Mouse (Mus musculus): ENCODE measurements around the gene Gnl3. TPM values are rescaled to one million over a fixed set of nuclear protein-coding genes. Genes with fewer than 3 reads are reported as not detected.
A peak's percentile ranks its signal among the peaks of the same experiment; 100 is the strongest.

Gnl3 gene
- total RNA-seq (2021) = 10 to 100 TPM; 23.9 to 25.9 TPM
- long read RNA-seq, experiment 1, transcript Gnl3-201 (15 exons, 1,947 nt) = major isoform, 12 of 14 reads
- long read RNA-seq, experiment 1, partial matches to known transcripts = 0 of 14 reads
- long read RNA-seq, experiment 1, other reads (novel, unspliced or antisense) = 2 of 14 reads
- long read RNA-seq, experiment 2, partial matches to known transcripts = 0 of 5 reads
- long read RNA-seq, experiment 2, other reads (novel, unspliced or antisense) = 0 of 5 reads

DNA sequence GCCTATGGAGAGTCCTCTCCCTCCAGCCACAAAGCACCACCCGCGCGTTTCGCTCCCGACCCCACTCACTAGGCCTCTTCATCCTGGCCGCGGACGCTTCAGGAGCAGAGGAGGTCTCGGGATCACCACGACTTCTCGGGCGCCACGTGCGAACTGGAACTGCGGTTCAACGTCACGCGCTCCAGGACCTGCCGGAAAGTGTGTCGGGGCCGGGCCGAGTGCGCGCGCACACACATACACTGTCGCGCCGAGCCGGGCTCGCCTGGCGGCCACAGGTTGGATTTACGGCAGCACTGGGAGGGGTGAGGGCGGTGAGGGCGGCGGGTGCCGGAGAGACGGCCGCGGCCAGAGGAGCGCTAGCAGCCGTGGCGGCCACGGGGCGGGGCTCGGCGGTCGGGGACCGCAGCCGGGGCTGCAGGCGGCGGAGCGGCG lies at the start of gene Gnl3, which contains the start of gene Pbrm1:
TSS of gene Gnl3 (minus strand) at position 293 of the 432 bp plus-strand sequence.
TSS of gene Pbrm1 (plus strand) at position 279 of the 432 bp plus-strand sequence.
- DNase-seq = peak; percentile 96 to 98

DNA sequence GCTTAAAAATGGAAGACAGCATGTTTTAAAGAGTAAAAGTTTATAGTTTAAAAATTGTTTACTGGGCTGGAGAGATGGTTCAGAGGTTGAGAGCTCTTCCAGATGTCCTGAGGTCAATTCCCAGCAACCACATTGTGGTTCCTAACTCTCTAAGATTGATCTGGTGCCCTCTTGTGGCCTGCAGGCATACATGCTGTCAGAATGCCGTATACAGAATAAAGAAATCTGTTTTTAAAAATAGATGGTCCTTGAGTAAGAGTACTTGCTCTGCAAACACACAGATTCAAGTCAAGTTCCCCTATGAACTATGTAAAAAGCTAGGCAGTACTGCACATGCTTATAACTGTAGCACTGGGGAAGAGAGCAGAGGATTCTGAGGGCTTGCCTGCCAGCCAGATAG lies 43.3 kb upstream of the Gnl3 start:
- peak in 1 of 2 experiments; percentile 13 for DNase-seq

DNA sequence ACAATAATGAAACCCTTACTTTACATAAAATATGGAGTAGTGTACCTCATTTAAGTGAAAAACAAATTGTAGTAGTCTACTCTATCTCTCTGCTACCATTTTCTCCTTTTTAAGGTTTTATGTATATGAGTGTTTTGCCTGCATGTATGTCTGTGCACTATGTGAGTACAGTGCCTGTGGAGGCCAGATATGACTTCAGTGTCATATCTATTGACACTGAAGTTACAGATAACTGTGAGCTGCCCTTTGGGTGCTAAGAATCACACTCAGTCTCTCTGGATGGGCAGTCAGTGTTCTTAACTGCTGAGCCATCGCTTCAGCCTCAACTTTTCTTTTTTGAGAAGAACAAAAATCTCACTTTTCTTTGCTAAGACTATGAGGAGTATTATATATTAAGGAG lies 26.9 kb upstream of the Gnl3 start:
- DNase-seq = no peak

DNA sequence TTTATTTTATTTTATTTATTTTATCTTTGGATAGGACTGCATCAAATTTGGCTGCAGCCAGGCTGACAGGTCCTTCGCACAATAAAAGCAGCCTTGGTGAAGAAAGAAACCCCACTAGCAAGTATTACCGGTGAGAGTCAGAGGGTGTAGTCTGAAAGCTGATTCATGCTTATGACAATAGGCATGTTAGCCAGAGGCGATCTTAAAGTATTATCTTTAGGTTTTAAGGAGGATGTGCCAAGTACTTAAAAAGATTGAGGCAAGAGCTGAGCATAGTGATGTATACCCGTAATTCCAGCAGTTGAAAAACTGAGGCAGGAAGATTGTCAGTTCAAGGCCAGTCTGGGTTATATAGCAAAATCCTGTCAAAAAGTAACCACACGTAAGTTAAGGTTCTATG lies 26.3 kb upstream of the Gnl3 start:
- DNase-seq = no peak

DNA sequence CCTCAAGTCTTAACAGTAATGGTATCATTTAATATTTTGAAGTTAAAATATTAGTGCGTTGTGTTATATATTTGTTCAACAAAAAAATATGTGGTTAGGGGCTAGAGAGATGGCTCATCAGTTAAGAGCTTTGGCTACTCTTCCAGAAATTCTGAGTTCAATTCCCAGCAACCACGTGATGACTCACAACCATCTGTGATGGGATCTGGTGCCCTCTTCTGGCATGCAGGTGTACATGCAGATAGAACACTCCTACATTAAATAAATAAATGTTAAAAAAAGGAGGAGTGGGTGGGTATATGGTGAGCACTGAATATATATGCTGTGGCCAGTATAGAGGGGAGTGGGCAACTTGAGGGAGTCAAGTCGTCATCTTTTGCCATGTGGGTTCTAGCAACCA lies 6.8 kb upstream of the Gnl3 start:
- no peak for DNase-seq

DNA sequence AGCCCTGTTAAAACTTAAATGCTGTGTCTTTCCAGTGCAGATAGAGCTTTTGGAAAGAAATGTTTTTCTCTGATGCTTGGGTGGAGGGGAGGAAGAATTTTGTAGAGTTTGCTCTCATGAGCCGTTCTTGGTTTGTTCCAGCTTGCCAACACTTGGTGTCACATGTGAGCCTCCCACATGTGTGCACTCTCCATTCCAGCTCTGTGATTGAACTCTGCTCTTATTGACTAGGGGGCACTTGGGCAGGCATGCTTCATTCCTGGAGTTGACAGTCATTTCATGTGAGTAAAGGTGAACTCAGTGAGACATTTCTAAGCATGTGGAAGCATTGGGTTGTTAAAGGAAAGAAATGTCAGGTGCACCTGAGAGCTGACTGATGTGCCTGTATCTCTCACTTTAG lies 3.6 kb upstream of the Gnl3 start:
- no peak for DNase-seq

DNA sequence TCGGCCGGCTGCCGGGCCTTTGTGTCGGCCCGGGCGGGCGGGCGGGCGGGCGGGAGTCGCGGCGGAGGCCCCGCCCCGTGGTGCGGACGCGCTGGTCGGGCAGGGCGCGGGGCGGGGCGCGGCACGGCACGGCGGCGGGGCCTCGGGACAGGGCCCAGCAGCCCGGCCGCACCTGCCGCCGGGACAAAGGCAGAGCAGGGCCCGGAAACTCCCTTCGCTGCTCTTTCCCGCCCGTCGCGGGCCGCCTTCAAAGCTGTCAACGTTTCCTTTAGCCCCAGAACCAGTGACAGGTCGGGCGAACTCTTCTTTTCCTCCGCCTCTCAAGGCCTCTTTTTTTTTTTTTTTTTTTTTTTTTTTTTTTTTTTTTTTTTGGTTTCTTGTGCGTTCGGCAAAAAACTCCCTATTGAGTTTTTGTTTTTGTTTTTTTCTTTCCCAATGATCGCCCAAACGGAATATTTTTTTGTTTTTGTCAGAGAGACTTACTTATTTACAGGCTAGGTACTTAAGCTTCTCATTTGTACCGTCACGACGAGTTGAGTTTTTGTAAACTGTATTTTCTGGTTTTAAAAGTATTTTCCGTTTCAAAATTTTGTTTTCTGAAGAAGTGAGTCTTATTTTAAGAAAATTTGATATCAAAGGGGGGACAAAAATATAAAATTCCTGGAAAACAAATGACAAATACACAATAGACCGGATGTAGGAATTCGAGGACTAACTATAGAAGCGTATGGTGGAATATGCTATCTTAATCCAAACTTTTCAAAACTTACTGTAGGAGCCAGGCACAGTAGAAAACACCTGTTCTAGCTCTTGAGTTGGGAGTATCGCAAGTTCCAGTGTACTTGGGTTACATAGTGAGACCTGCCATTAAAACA lies 616 bp upstream of the Gnl3 start:
- DNase-seq = peak; percentile 80 to 85

DNA sequence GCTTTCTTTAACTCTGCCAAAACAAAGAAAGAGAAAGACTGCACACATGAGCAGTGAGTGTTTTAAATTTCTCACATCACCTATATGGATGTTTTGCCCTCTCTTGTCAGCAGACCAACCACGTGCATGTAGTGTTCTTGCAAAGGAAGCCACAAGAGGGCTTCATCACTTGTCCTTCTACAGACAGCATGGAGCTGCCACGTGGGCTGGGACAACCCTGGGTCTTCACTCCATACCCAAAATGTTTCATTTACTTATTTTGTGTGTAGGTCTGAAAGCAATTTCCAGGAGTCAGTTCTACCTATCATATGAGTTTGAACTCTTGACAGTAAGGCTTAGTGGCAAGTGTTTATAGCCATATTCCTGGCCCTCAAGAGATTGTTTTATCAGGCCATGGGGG lies 1.1 kb downstream of the Gnl3 start:
- DNase-seq = no peak

DNA sequence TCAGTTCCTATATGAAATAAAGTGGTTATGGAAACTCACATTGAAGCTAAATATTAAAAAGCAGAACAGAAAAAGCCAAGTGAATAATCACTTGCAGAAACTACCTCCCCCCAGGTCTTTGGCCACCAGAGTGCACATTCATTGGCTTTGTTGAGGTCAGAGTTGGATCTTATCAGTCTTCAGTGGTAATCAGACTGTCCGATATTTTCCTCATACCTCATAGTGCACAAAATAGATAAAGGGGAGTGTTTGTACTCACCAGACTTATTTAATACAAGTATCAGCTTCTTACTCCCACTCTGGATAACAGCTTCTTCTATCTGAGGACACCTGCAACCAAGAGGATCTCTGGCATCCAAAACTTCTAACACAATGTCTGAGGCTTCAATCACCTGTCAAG lies 2.9 kb downstream of the Gnl3 start:
- no peak for DNase-seq

DNA sequence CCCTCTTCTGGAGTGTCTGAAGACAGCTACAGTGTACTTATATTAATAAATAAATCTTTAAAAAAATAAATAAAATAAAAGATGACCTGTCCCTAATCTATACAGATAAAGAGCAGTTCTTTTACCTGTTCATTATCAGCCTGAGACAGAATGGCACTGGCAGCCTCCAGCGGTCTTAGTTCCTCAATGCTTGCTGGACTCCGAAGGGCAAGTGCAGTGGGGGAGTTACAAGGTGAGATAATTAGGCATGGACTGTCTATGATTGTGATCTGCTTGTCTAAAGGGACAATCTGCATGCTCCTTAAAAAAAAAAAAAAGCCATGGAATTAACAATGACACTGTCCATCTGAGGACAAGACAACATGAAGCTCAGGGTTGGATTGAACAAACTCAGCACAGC lies 5.0 kb downstream of the Gnl3 start:
- no peak for DNase-seq

DNA sequence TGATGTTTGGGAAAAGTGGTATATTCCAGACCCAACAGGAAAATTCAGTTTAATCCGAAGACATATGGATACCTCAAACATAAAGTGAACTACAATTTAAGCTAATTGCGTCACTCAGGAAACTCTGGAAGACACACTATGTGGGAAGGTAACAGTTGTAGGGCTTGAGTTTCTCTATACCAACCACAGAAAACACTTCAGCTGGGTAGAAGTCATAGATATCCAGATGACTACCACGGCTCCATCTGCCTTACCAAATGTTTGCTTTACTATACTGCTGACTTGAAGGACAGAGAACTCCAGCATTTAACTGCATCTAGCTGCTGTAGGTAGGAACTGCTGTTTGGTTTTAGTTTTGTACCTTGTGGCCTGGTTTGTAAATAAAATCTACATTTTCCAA lies 7.4 kb downstream of the Gnl3 start:
- DNase-seq = no peak

DNA sequence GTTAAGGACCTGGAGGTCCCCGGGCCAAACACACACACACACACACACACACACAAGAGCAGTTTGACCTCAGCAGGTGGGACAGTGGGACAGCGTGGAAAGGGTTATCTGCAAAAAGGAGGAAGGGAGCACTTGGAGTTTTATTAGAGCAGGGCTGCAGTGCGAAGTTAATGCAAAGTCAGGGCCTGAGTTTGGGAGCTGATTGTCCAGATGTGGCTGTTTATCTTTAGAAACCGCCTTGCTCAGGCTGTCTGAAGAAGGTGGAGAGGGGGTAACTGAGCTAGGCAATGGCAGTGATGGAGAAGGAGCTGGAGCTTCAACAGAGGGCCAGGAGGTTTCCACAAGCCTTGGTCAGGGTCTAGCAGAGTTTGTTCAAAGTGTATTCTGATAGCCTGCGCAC lies 12.2 kb downstream of the Gnl3 start:
- no peak for DNase-seq

DNA sequence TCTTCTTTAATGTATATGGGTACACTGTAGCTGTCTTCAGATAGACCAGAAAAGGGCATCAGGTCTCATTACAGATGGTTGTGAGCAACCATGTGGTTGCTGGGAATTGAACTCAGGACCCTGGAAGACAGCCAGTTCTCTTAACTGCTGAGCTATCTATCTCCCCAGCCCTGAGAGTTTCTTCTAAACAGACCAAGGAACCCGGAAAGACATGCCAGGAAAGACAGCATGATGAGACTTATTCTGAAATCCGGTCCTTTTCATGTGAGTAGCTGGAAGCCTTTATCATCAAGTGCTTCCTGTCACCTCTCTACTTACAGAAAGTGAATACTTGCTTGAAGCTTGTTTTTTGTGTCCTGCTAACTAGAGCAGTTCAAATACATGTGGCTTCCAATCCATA lies 14.4 kb downstream of the Gnl3 start:
- no peak for DNase-seq

DNA sequence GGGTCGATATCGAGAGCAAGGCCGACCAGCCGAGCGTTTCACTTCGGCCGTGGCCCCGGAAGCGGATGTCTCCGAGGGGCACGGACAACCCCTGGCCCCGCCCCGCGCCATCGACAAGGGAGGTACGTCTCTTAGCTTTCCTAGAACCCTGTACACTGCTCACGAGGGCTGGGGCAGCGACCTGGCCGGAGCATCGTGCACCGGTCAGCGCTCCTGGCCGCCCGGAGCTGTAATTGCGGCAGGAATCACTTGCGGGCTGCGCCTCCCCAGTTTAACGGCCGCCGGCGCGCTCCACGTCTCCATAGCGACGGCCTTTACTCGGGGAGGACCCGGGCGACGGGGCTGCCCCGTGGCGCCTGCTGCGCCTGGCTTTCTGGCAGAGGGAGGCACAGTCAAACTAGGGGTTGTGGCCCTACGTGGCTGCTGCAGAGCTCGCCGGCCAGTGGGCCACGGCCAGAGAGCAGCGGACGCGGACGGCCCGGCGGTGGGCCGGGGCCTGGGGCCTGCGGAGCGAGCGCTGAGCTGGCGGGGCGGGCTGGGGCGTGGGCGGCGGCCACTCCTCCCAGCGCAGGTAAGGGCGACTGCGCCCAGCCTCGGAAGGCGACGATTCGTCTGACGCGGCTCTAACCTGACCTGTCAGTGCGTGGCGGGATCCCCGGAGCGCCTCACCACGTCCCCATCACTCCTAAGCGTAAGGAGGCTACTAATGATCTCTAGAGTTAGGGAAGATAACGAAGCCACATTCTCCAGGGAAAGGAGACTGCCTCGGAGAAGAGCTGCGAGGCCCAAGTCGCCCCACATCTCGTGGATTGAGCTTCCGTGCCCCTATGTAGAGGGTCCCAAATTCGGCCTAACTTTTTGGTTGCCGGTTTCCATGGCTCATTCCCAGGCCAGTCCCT lies 17.4 kb downstream of the Gnl3 start, which contains the start of the genes Glt8d1 and Spcs1:
TSS of gene Glt8d1 (plus strand) at position 94 of the 899 bp plus-strand sequence.
TSS of gene Spcs1 (minus strand) at position 366 of the 899 bp plus-strand sequence.
- DNase-seq = peak; percentile 90 to 94

DNA sequence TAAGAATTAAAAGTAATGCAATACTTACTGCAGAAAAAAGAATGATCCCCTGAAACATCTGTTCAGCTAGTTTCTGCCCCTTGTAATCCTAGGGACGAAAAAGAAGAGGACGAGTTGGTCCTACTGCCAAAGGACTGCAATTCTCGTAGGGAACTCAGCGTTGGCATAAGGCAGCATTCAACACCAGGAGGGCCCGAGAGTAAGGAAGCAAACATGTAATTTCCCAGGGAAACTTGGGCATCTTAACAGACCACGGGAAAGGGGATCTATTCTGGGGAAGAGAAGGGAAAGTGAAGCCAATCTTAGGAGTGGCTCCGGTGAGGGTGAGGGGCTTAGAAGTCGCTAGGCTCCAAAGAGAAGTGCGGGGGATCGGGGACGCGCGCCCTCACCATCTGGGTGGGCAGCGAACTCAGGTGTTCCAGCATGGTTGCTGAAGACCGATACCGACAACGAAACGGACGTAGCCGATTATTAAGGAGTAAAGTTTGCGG lies 18.1 kb downstream of the Gnl3 start:
- DNase-seq = no peak

DNA sequence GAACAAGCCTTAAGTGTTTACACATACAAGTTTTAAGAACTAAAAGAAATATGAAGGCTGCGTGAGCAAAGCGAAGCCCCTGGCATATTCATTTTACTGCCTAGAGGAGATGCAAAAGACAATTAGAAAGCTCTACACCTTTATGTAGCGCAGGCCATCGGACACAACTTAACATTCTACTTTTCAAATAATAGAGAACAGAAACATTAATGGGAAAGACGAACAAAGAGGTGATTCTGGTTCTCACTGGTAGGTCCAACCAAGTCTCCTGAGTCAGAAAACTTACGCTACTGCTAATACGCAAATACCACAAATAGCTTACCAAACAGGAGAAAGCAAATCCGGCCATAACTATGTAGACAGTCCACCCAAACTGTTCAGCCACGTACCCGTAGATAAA lies 18.6 kb downstream of the Gnl3 start:
- DNase-seq = no peak

DNA sequence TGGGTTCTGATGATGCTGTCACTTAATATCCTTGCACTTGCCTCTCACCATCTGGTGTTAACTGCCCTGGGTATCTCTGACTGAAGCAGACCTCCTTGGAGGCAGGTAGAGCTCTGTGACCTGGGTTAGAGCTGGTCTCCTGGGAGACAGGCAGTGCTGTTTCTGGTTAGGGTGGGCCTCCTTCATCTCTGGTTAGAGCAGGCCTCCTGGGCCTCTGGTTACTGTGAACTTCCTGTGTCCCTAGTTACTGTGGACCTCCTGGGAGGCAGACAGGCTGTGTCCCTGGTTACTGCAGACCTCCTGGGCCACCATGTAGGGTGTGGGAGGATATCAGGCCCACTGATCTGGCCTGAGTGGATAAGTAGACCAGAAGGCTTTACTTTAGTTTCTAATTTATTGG lies 22.5 kb downstream of the Gnl3 start:
- no peak for DNase-seq

DNA sequence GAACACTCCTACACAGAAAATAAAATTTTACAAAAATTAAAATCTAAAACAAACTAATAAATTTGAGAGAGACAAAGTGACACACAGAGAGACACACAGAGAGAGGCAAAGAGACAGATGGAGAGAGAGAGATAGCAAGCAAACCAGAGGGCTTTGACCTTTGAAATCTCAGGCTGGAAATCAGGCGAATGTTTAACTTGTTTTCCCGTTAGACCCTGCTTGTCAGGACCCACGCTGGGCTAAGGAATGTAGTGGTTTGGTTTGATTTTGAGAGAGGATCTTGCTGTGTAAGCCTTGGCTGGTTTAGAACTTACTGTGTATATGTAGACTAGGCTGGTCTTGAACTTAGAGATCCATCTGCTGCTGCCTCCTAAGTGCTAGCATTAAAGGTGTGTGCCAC lies 42.7 kb downstream of the Gnl3 start:
- no peak for DNase-seq

DNA sequence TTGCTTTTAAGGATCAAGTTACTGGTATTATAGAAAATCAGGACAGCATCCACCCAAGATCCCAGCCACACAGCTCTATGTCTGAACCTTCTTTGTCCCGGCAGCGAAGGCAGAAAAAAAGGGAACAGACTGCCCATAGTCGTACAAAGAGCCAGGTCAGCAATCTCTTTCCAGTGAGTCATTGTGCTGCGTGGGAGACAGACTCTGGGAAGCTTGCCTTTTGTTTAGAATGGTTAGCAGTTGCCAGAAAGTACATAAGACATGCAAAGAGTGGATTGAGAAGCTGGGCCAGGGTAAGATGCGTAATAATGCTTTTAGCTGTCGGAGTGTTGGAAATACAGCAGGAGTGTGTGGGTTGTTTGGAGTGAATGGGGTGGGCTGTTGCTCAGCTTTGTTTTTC lies 44.7 kb downstream of the Gnl3 start:
- peak; percentile 13 to 49 for DNase-seq

Data from heart, adult 18-20 months (tissue).